Mouse (Mus musculus) heart, adult 2 months (tissue): Measurements from ENCODE around the gene Irf9.

Source experiments
- CTCF ChIP-seq: fragments of 200-600 bp; IDR thresholded peaks from 2 replicates; pipeline ENCODE4 v1.8.1; 2022; ENCODE audit warnings: antibody characterized with exemption, mild to moderate bottlenecking, moderate library complexity
- POLR2A ChIP-seq: fragments of 200-500 bp; IDR thresholded peaks from 2 replicates; pipeline ENCODE4 v1.6.1; 2011; ENCODE audit warnings: mild to moderate bottlenecking, low read depth, low read length, control low read depth; ENCODE audit not compliant: insufficient read depth

DNA sequence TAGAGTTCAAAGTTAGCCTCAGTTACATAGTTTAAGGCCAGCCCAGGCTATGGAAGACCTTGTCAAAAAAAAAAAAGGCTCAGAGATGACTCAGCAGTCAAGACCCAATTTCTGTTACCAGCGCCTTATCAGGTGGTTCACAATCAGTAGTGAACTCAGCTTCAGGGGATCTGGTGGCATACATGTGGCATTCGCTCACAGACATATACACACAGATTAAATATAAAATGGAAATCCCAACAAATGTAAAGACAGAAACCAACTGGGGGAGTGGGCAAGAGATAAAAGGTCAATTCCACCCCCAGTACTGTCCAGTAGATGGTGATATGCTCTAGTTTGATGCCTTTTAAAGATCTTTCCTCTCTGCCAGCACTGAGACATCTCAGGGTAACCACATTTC lies 17.2 kb upstream of the Irf9 start:
- TF ChIP-seq CTCF, result no peak
- no peak for TF ChIP-seq POLR2A
